Mouse (Mus musculus) bone marrow macrophage, adult 2 months (primary cell): ENCODE data around the gene Lpxn. TPM values are rescaled to one million over a fixed set of nuclear protein-coding genes. Genes with fewer than 3 reads are reported as not detected.
A peak's percentile ranks its signal among the peaks of the same experiment; 100 is the strongest.

Source experiments
- H3K27ac ChIP-seq: 2 replicates; pipeline ENCODE4 v1.5.1; 2012; ENCODE audit warnings: low read depth, low read length; ENCODE audit not compliant: insufficient read depth
- H3K4me1 ChIP-seq: 2 replicates; pipeline ENCODE4 v1.6.1; 2012; ENCODE audit warnings: low read length; ENCODE audit not compliant: control insufficient read depth, insufficient read depth
- H3K4me3 ChIP-seq: 2 replicates; pipeline ENCODE4 v1.5.1; 2012; ENCODE audit warnings: mild to moderate bottlenecking, low read length, moderate library complexity; ENCODE audit not compliant: insufficient read depth
- CTCF ChIP-seq: IDR thresholded peaks from 2 replicates; pipeline ENCODE4 v1.5.1; 2012; ENCODE audit warnings: low read depth, mild to moderate bottlenecking, low read length, moderate library complexity
- POLR2A ChIP-seq: IDR thresholded peaks from 2 replicates; pipeline ENCODE4 v1.6.1; 2012; ENCODE audit warnings: mild to moderate bottlenecking, low read depth, low read length, borderline replicate concordance
- polyA plus RNA-seq: library from polyadenylated mRNA; stranded (reverse); fragments of >200 nt; gene quantifications from 2 replicates; pipeline ENCODE4 v1.2.4, GENCODE M21; 2012; ENCODE audit not compliant: missing spikeins, insufficient read depth, insufficient read length

The Lpxn gene
- polyA plus RNA-seq, 1 experiment, result 150 TPM

DNA sequence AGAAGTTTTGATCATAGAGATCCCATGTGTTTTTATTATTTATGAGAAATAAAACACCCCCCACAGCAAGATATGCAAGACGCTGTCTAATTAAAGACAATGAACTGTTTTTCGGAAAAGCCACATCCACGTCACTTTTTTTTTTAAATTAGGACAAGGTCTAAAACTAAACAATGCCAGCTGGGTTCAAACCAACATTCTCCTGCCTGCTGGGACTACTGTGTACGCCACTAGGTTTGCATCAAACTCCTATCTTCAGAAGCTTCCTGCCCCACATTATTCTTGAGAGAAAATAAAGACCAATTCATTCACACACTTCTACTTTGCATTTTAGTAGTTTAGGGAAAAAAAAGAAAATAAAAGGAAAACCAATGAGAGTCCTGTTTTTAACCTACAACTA lies 8.3 kb upstream of the Lpxn start:
- TF ChIP-seq CTCF (no peak), POLR2A (no peak)
- H3K4me1 ChIP-seq, result peaks cover 14% of the 10 kb centered on the region
- H3K27ac ChIP-seq, result no peak overlapping the region
- H3K4me3 ChIP-seq, result no peak overlapping the region

- H3K4me3 ChIP-seq, result no peak overlapping the region
- TF ChIP-seq CTCF, result no peak
- no peak for TF ChIP-seq POLR2A
- H3K27ac ChIP-seq, result no peak overlapping the region
- peaks cover 6% of the 10 kb centered on the region for H3K4me1 ChIP-seq
These were observed 3.6 kb upstream of the Lpxn start for GRCm38 (mm10) chr19:12792374-12792773.

DNA sequence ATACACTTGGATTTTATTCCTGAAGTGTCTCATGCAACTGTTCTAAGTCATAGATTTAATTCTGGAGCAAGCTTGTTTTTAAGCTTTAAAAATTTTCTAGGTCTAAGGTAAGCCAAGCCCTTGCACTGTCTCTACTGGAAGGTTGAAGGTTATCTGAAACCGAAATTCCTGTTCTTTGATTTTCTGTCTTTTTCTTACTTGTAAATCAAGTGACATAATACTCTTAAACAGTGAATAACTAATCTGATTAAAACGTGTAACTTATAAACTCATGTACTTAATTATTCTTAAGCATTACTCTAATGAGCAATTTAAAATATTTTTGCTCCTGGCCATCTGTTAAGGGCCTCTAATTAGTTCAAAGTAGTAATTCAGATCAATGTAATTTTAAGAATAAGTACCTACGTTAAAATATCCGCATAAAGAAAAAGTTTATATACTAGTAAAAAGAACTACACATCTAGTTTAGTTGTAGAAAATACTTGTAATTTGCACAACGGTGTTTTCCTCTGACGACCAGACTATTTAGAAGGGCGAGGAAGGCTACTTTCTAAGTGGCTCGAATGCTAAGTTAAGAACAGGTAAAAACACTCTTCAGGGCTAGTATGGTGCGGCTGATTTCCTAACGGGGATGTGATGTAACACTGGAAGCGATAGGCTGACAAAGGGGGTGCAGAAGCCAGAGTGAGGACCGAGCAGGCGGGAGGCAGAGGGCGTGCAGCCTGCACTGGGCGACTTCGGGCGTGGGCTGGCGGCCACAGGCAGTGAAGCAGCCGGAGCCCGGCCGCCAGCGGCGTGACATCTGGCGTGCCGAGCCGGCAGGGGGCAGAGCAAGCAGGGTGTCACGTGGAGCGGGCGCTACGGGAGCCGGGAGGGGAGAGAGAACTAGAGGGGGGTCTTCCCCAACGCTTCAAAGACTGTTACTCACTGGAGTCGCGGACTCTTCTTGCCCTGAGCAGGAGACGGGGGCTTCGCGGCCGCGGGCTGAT lies 1.6 kb upstream of the Lpxn start:
- Histone ChIP-seq H3K4me3 (peak overlapping the region; percentile 91), H3K4me1 (peaks cover 8% of the 10 kb centered on the region), H3K27ac (peak overlapping the region; percentile 99)

GRCm38 (mm10) chr19:12795110-12795509 lies 883 bp upstream of the Lpxn start:
- H3K4me3 ChIP-seq, result peak overlapping the region; percentile 91
- TF ChIP-seq CTCF (no peak), POLR2A (no peak)
- H3K27ac ChIP-seq, result peak overlapping the region; percentile 99
- H3K4me1 ChIP-seq, result peaks cover 8% of the 10 kb centered on the region

More for the DNA sequence above, 1.6 kb upstream of the Lpxn start:
- TF ChIP-seq POLR2A, result no peak
- TF ChIP-seq CTCF, result peak; percentile 18; the same call in 1 of the 2 replicates

- peak overlapping the region; percentile 85 for H3K4me3 ChIP-seq
- TF ChIP-seq CTCF, result no peak
- no peak for TF ChIP-seq POLR2A
- peaks cover 5% of the 10 kb centered on the region for H3K4me1 ChIP-seq
- peak overlapping the region; percentile 100 for H3K27ac ChIP-seq
These were observed 437 bp downstream of the Lpxn start for GRCm38 (mm10) chr19:12796328-12796931.

- Histone ChIP-seq H3K4me3 (peak overlapping the region; percentile 85), H3K4me1 (peaks cover 2% of the 10 kb centered on the region; the same call in 1 of the 2 replicates), H3K27ac (peak overlapping the region; percentile 100)
- TF ChIP-seq POLR2A (no peak), CTCF (no peak)
These were observed 1.1 kb downstream of the Lpxn start for GRCm38 (mm10) chr19:12797071-12797470.

DNA sequence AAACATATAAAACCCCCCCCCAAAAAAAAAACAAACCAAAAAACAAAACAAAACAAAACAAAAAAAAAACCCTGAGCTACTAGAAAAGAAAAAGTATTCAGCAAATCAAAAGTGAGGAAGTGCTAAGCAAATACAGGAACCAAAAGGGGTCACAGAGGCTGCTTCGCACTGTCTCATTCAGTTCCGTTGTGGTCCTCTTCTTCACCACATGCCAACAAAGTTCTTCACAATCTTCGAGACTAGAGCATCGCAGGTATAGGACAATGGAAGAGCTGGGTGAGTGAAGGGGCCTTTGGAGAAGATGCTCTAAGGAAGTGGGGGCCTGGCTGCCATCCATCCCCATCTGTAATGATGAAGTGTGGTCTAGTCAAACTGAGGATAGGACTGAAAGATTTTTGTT lies 2.4 kb downstream of the Lpxn start:
- peaks cover 7% of the 10 kb centered on the region for H3K4me1 ChIP-seq
- peak overlapping the region; percentile 98 for H3K27ac ChIP-seq
- TF ChIP-seq CTCF (no peak), POLR2A (no peak)
- H3K4me3 ChIP-seq, result peak overlapping the region; percentile 93

GRCm38 (mm10) chr19:12799081-12799480 lies 3.1 kb downstream of the Lpxn start:
- peaks cover 9% of the 10 kb centered on the region for H3K4me1 ChIP-seq
- peak overlapping the region; percentile 93 for H3K4me3 ChIP-seq
- H3K27ac ChIP-seq, result peak overlapping the region; percentile 98

DNA sequence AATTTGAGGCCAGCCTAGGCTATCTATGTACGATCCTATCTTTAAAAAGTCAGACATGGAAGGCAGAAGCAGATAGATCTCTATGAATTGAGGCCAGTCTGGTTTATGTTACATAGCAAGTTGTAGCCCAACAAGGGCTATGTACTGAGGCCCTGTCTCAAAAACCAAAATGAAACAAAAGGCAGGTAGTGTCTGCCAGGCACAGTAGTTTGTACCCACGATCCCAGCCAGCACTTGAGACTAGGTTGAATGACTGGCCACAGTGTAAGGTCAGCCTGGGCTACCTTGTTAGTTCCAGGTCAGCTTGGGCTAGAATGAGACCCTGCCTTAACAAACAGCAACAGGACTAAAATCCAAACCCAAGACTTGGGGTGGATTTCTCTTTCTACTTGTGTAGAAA lies 4.6 kb downstream of the Lpxn start:
- H3K4me1 ChIP-seq, result peaks cover 12% of the 10 kb centered on the region
- peak overlapping the region; percentile 60 for H3K4me3 ChIP-seq
- no peak for TF ChIP-seq POLR2A
- TF ChIP-seq CTCF, result no peak
- H3K27ac ChIP-seq, result peak overlapping the region; percentile 95

More at GRCm38 (mm10) chr19:12799081-12799480, 3.1 kb downstream of the Lpxn start:
- TF ChIP-seq POLR2A (no peak), CTCF (no peak)

GRCm38 (mm10) chr19:12801046-12801445 lies 5.1 kb downstream of the Lpxn start:
- peak overlapping the region; percentile 95 for H3K27ac ChIP-seq
- TF ChIP-seq POLR2A (no peak), CTCF (no peak)
- H3K4me1 ChIP-seq, result peaks cover 15% of the 10 kb centered on the region
- H3K4me3 ChIP-seq, result peak overlapping the region; percentile 60
